Mouse (Mus musculus): ENCODE data around the gene Ndufa1. TPM values are rescaled to one million over a fixed set of nuclear protein-coding genes. Genes with fewer than 3 reads are reported as not detected.
A peak's percentile ranks its signal among the peaks of the same experiment; 100 is the strongest.
"Not testable (repeated sequence)": the region's sequence is repeated elsewhere in the genome, so short reads cannot be mapped to it uniquely, and the experiment has no call there.

Gene Ndufa1
- 449 and 519 TPM in 2 replicates for polyA plus RNA-seq (2015; fragmentation: Nextera tagmentation; extraction: Ambion mirVana)

DNA sequence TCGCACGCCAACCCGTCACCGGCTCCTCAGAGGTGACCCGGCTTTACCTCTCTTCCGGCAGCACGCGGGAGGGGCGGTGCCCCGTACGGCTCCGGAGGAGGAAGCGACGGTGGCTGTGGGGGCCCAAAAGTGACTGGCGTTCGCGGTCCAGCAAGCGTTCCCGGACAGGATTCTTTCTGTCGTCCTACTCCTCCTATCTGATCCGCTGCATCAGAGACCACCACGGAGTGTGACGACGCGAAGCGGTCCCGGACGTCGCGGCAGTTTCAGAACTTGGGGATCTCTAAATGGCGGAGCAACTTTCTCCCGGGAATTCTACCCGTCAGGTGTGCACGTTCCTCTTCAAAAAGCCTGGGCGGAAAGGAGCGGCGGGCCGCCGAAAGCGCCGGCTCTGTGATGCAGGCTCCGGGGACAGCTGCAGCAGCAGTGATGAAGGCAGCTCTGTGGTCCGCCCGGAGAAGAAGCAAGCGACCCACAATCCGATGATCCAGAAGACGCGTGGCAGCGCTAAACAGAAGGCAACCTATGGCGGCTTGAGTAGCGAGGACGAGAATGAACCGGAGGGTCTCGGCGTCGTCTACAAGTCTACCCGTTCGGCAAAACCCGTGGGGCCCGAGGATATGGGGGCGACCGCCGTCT, at the start of gene Ndufa1, which contains the start of gene Rnf113a1:
Gene Ndufa1, minus strand, starts transcription at position 59 of the 639 bp plus-strand sequence.
Gene Rnf113a1, plus strand, starts transcription at position 141 of the 639 bp plus-strand sequence.
- Histone ChIP-seq H3K4me1 (0 out of 2 replicates have a peak, but pooled peaks cover 9% of the 10 kb centered on the region), H3K4me2 (replicated peaks) (peak within 1 kb of the TSS; percentile 51), H3K9me3 (no peaks in the 10 kb centered on the region), H3K27ac (replicated peaks) (peak within 1 kb of the TSS; percentile 81), H3K4me3 (peak within 1 kb of the TSS; percentile 54), H3K36me3 (no peaks in the 10 kb centered on the region), H3K9ac (replicated peaks) (peak within 1 kb of the TSS; percentile 48), H3K27me3 (no peaks in the 10 kb centered on the region)
- peak; percentile 90 for ATAC-seq (replicated peaks)
- 18% methylated on average over 63 of the region's 63 CpGs for WGBS

DNA sequence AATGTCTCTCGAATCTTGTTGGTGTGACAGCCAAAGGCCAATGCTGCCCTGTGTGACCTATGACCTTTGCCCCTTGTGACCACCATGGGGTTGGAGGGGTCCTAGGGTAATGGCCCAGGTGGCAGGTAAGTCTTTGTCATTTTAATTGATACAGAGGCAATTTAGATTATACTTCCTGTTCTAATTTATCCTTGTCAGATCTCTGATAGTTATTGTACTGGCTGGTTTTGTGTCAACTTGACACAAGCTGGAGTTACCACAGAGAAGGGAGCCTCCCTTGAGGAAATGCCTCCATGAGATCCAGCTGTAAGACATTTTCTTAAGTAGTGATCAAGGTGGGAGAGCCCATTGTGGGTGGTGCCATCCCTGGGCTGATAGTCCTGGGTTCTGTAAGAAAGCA, 31.2 kb upstream of the Ndufa1 start, which contains the start of gene Rhox1:
Gene Rhox1, minus strand, starts transcription at position 101 of the 400 bp plus-strand sequence.
- not testable (repeated sequence) for H3K27ac ChIP-seq (replicated peaks); H3K4me3 ChIP-seq; H3K9me3 ChIP-seq; ATAC-seq (replicated peaks); H3K4me1 ChIP-seq; H3K27me3 ChIP-seq; H3K4me2 ChIP-seq (replicated peaks); H3K9ac ChIP-seq (replicated peaks); H3K36me3 ChIP-seq
- 81% methylated on average over 1 of the region's 1 CpGs for WGBS

DNA sequence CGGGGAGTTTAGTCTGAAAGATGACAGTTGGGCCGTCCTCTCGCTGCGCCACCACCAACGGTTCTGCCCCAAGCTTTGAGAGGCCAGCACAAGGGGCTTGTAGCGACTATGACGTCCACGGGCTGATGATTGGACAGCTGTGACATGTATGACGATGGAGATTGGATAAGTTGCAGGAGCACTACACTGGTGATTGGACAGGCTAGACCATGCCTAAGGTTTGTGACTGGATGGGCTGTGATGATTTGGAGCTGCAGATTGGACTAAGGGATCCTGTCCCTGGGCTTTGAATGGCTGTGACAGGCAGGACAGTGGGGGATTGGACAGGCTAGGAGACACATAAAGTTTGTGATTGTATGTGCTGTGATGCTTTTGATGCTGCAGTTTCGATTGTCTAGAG, 20.0 kb upstream of the Ndufa1 start, which contains the start of gene Gm9:
Gene Gm9, minus strand, starts transcription at position 101 of the 400 bp plus-strand sequence.
- no peak within 1 kb of the TSS for H3K4me3 ChIP-seq
- no peaks in the 10 kb centered on the region for H3K36me3 ChIP-seq
- no peaks in the 10 kb centered on the region for H3K9me3 ChIP-seq
- WGBS, result 89% methylated on average over 10 of the region's 10 CpGs
- ATAC-seq (replicated peaks), result no peak
- no peaks in the 10 kb centered on the region for H3K27me3 ChIP-seq
- no peaks in the 10 kb centered on the region for H3K4me1 ChIP-seq
- H3K9ac ChIP-seq (replicated peaks), result no peak within 1 kb of the TSS
- no peak within 1 kb of the TSS for H3K4me2 ChIP-seq (replicated peaks)
- H3K27ac ChIP-seq (replicated peaks), result no peak within 1 kb of the TSS

DNA sequence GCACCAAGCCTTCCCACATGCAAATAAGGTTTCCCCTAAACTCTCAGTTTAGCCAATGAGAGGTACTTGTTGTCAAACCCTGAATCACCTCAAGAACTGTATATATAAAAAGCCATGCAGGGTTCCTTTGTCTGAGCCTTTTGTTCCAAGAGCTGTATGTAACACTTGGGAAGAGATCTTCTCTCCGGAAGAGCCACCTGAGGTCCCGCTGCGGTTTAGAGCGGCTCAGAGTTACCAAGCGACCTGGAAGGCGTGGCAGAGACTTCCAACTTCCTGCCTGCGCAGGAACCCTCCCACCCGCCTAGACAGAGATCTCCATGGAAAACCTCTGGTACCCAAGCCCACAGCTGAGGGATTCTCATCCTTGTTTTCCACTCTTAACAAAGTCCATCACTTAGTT, 7.7 kb upstream of the Ndufa1 start:
- Histone ChIP-seq H3K4me3 (no peak overlapping the region), H3K4me1 (no peaks in the 10 kb centered on the region), H3K36me3 (no peaks in the 10 kb centered on the region), H3K27ac (replicated peaks) (no peak overlapping the region), H3K9ac (replicated peaks) (no peak overlapping the region), H3K9me3 (no peaks in the 10 kb centered on the region), H3K4me2 (replicated peaks) (no peak overlapping the region), H3K27me3 (no peaks in the 10 kb centered on the region)
- WGBS, result 63% methylated on average over 8 of the region's 8 CpGs
- ATAC-seq (replicated peaks), result no peak

DNA sequence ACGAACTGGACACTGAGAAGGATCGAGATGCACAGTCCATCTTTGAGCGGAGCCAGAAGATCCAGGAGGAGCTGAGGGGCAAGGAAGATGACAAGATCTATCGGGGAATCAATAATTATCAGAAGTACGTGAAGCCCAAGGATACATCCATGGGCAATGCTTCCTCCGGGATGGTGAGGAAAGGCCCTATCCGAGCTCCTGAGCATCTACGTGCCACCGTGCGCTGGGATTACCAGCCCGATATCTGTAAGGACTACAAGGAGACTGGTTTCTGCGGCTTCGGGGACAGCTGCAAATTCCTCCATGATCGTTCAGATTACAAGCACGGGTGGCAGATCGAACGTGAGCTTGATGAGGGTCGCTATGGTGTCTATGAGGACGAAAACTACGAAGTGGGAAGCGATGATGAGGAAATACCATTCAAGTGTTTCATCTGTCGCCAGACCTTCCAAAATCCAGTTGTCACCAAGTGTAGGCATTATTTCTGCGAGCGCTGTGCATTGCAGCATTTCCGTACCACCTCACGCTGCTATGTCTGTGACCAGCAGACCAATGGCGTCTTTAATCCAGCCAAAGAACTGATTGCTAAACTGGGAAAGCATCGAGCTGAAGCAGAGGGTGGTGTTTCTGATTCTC, 899 bp upstream of the Ndufa1 start:
- 34% methylated on average over 28 of the region's 28 CpGs for WGBS
- Histone ChIP-seq H3K9ac (replicated peaks) (peak overlapping the region; percentile 48), H3K36me3 (no peaks in the 10 kb centered on the region), H3K4me3 (peak overlapping the region; percentile 54), H3K4me1 (0 out of 2 replicates have a peak, but pooled peaks cover 9% of the 10 kb centered on the region), H3K4me2 (replicated peaks) (peak overlapping the region; percentile 51), H3K27ac (replicated peaks) (peak overlapping the region; percentile 81), H3K9me3 (no peaks in the 10 kb centered on the region), H3K27me3 (no peaks in the 10 kb centered on the region)
- ATAC-seq (replicated peaks), result peak; percentile 39

DNA sequence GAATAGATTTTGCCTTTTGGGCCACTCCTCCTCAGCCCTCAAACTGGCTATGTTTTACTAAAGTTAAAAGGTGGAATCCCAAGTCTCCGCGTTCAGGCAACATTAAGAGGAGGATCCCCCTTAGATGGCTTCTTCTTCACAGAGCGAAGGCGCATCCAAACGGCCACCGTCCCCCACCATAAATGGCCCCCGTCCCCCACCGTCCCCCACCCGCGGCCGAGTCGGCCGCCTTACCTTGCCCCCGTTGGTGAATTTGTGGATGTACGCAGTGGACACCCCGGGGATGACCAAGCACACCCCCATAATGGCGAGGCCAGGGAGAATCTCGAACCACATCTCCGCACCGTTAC, 233 bp downstream of the Ndufa1 start:
- Histone ChIP-seq H3K27ac (replicated peaks) (peak overlapping the region; percentile 81), H3K4me2 (replicated peaks) (peak overlapping the region; percentile 51), H3K27me3 (no peaks in the 10 kb centered on the region), H3K9me3 (no peaks in the 10 kb centered on the region), H3K36me3 (no peaks in the 10 kb centered on the region), H3K9ac (replicated peaks) (peak overlapping the region; percentile 48), H3K4me1 (0 out of 2 replicates have a peak, but pooled peaks cover 9% of the 10 kb centered on the region), H3K4me3 (peak overlapping the region; percentile 54)
- no peak; the same call in 1 of the 2 replicates for ATAC-seq (replicated peaks)
- WGBS, result 21% methylated on average over 20 of the region's 20 CpGs

DNA sequence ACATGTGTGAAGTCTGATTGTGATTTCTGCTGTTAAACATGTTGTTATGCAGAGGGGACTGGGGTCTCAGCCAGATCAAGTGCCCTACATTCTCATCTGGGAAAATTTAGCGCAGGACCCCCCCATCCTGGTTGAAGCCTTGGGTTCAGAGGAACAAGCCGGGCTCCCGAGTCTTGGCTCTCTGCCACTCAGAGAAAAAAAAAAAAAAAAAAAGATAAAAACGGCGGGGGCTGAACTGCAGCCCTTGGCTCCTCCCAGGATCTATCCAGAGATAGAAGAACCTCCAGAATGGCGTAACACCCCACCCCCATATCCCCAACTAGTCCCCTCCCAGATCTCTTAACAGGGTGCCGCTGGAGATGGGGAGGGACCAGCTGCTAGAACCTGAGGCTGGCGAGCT, 6.6 kb downstream of the Ndufa1 start:
- H3K4me1 ChIP-seq; H3K27me3 ChIP-seq; ATAC-seq (replicated peaks); H3K9me3 ChIP-seq; H3K4me2 ChIP-seq (replicated peaks); H3K36me3 ChIP-seq; H3K4me3 ChIP-seq; H3K27ac ChIP-seq (replicated peaks); H3K9ac ChIP-seq (replicated peaks): not testable (repeated sequence)
- WGBS, result 64% methylated on average over 8 of the region's 8 CpGs

DNA sequence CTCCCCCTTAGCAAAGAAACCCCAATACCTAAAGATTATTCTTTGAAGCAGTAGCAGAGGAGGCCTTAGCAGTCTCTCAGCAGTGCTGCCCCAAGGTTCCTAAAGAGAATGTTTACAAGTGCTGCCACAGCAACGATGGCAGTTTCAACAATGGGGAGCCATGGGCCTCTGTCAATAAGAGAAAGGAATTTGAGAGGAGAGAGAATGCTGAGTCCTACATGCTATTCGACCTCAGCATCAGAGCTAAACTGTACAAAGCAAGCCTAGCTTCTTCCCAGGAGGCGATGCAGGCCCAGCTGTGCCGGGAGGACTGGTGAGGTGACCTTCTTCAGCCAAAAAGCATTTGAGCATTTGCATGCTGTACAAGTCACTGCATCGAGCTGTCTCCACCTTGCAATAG, 22.2 kb downstream of the Ndufa1 start, which contains the start of gene Akap14:
Gene Akap14, minus strand, starts transcription at position 101 of the 400 bp plus-strand sequence.
- H3K4me1 ChIP-seq, result no peaks in the 10 kb centered on the region
- no peaks in the 10 kb centered on the region for H3K9me3 ChIP-seq
- 38% methylated on average over 5 of the region's 5 CpGs for WGBS
- no peak within 1 kb of the TSS for H3K4me3 ChIP-seq
- ATAC-seq (replicated peaks), result no peak
- no peaks in the 10 kb centered on the region for H3K36me3 ChIP-seq
- H3K27me3 ChIP-seq, result no peaks in the 10 kb centered on the region
- H3K9ac ChIP-seq (replicated peaks), result no peak within 1 kb of the TSS
- H3K27ac ChIP-seq (replicated peaks), result no peak within 1 kb of the TSS
- no peak within 1 kb of the TSS for H3K4me2 ChIP-seq (replicated peaks)

DNA sequence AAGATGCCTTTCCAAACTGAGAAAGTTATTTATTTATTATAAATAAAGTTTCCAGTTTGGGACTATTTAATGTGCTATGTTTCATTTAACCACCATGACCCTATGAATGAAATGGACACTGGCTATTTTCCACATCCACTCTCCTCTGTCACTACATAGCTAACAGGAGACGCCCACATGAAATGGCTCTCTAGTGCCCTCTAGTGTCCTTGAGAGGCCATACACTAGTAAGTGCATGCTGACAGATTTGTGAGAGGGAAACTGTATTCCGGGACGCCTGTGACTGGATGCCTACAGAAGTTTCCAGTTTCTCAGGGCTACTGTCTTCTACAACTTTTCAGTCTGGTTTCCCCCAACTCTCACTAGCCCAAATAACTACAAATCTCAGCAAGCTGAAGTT, 23.9 kb downstream of the Ndufa1 start:
- ATAC-seq (replicated peaks), result no peak
- no peaks in the 10 kb centered on the region for H3K4me1 ChIP-seq
- no peak overlapping the region for H3K4me2 ChIP-seq (replicated peaks)
- no peak overlapping the region for H3K9ac ChIP-seq (replicated peaks)
- H3K36me3 ChIP-seq, result no peaks in the 10 kb centered on the region
- no peaks in the 10 kb centered on the region for H3K27me3 ChIP-seq
- H3K9me3 ChIP-seq, result no peaks in the 10 kb centered on the region
- H3K4me3 ChIP-seq, result no peak overlapping the region
- 40% methylated on average over 3 of the region's 3 CpGs for WGBS
- H3K27ac ChIP-seq (replicated peaks), result no peak overlapping the region

DNA sequence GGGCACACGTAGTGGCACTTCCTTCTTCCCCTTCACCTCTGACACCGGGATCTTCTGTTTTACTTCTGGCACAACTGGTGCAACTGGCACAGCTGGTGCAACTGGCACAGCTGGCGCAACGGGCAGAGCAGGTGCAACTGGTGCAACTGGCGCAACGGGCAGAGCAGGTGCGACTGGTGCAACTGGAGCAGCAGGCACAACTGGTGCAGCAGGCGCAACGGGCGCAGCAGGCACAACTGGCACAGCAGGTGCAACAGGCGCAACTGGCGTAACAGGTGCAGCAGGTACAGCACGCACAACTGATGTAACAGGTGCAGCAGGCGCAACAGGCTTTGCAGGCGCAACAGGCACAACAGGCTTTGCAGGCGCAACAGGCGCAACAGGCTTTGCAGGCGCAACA, 27.8 kb downstream of the Ndufa1 start:
- no peak for ATAC-seq (replicated peaks)

DNA sequence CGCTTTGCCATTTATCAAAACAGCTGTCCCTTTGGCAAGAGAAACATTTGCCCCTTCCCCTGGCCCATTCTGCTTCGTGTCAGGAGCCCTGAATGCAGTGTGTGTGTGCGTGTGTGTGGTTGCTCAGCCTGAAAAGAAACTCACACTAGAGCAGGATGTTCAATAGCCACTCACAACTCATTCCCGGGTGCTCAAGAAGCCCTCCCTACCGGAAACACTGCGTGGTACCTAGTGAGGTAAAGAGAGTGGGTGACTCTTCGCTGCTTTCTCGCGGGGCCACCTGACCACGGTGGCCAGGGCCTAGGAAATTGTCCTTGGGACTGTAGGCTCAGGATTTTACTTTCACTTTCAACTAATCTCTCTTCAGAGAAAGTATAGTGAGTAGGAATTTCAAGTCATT, 29.8 kb downstream of the Ndufa1 start:
- WGBS, result 69% methylated on average over 10 of the region's 10 CpGs

More for the DNA sequence above, 27.8 kb downstream of the Ndufa1 start:
- Histone ChIP-seq H3K4me1 (no peaks in the 10 kb centered on the region), H3K9ac (replicated peaks) (no peak overlapping the region), H3K27ac (replicated peaks) (no peak overlapping the region), H3K27me3 (no peaks in the 10 kb centered on the region), H3K9me3 (no peaks in the 10 kb centered on the region), H3K4me2 (replicated peaks) (no peak overlapping the region), H3K36me3 (no peaks in the 10 kb centered on the region), H3K4me3 (no peak overlapping the region)
- 83% methylated on average over 18 of the region's 18 CpGs for whole genome bisulfite sequencing

DNA sequence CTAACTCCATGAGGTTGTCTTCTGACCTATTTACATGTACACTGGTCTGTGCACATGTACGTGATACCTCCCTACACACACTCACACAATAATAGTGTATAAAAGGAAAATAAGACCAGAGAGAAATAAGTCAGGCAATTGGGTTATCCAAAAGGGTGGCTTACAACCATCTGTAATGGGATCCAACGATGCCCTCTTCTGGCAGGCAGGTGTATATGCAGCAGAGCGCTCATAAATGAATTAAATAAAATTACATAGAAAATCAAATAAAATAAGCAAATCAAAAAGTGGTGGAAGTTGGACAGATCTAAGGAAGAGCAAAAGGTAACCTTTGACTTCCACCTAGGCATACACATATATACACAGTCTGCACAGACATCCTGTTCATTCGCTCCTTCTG, 33.1 kb downstream of the Ndufa1 start:
- ATAC-seq (replicated peaks), result no peak
- Histone ChIP-seq H3K4me1 (no peaks in the 10 kb centered on the region), H3K9ac (replicated peaks) (no peak overlapping the region), H3K4me2 (replicated peaks) (no peak overlapping the region), H3K27ac (replicated peaks) (no peak overlapping the region), H3K27me3 (no peaks in the 10 kb centered on the region), H3K9me3 (no peaks in the 10 kb centered on the region), H3K36me3 (no peaks in the 10 kb centered on the region), H3K4me3 (no peak overlapping the region)
- WGBS, result 61% methylated on average over 4 of the region's 4 CpGs

More for the DNA sequence above, 29.8 kb downstream of the Ndufa1 start:
- Histone ChIP-seq H3K27ac (replicated peaks) (no peak overlapping the region), H3K4me2 (replicated peaks) (no peak overlapping the region), H3K4me3 (no peak overlapping the region), H3K36me3 (no peaks in the 10 kb centered on the region), H3K9me3 (no peaks in the 10 kb centered on the region), H3K9ac (replicated peaks) (no peak overlapping the region), H3K4me1 (no peaks in the 10 kb centered on the region), H3K27me3 (no peaks in the 10 kb centered on the region)
- no peak for ATAC-seq (replicated peaks)
